Mouse (Mus musculus): ENCODE measurements around the gene Tmem104. TPM values are rescaled to one million over a fixed set of nuclear protein-coding genes. Genes with fewer than 3 reads are reported as not detected.

Gene Tmem104
- total and polyA plus RNA-seq, 2 experiments from 2014 or later, result 7.6 to 8.8 TPM

DNA sequence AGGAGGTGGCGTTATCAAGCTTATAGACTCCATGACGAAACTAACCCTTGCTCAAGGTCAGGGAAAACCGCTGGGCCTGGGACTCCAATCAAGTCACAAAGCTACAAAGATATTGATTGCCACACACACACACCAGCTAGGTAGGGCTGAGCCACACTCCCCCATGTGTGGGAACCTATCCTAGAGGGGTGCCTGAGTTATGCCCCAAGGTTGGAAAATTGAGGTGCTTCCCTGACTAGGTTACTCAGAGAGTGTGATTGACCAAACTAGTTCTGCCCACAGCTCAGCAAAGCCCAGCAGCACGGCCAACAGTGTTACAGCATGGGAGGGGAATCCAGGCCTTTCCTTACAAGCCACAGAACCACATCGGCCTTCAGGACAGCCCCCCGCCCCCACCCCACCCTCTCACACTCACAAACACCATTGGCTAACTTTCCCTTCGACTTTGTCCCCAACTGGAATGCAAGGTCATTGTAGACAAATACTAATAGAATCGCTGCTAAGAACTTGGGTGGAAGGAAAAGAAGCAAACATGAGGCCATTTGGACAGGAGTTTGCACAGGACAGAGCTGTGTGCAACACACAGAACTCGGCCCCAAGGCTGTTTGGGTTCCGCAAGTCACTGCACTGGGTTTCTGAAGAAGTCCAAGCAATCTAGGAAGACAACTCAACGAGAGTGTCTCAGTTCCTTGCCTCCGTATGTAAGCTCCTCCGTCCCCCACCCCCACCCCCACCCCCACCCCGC is 105.5 kb downstream of the Tmem104 start:
- DNase-seq (no peak), ATAC-seq (no peak)
- Histone ChIP-seq H3K27me3 (ENCODE audit: insufficient read depth, low read length) (no peaks in the 10 kb centered on the region), H3K9ac (no peak overlapping the region), H3K4me2 (ENCODE audit: low read depth) (no peak overlapping the region), H3K9me3 (ENCODE audit: low read length) (no peaks in the 10 kb centered on the region), H3K4me3 (ENCODE audit: low read depth, low read length) (no peak overlapping the region), H3K27ac (ENCODE audit: low read depth, low read length) (no peak overlapping the region), H3K36me3 (ENCODE audit: insufficient read depth) (no peaks in the 10 kb centered on the region), H3K4me1 (ENCODE audit: insufficient read depth) (peaks cover 5% of the 10 kb centered on the region)
- 74% methylated on average over 14 of the region's 14 CpGs for WGBS
- TF ChIP-seq CTCF (IDR thresholded peaks at IDR 0.05; ENCODE audit: low read depth), result no peak

DNA sequence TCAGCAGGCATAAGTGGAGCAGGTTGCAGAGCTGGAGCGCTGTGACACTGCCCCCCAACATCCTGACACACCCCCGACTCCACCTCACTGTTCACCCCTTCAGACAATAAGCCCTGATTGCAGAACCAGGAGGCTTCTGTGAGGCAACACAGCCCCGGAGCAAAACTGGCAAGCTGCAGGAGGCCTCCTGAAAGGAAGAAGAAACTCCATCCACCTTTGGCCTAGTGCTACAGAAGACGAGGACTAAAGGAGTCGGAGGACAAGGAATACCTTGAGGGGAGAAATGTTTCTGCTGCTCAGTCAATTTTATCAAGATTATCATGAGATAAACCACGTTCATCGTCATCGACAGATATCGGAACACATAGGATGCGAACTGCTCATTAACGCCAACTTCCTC is 108.7 kb downstream of the Tmem104 start:
- no peaks in the 10 kb centered on the region for H3K36me3 ChIP-seq (ENCODE audit: insufficient read depth)
- H3K27ac ChIP-seq (ENCODE audit: low read depth, low read length), result no peak overlapping the region
- WGBS, result 89% methylated on average over 11 of the region's 11 CpGs
- no peaks in the 10 kb centered on the region for H3K27me3 ChIP-seq (ENCODE audit: insufficient read depth, low read length)
- no peak for TF ChIP-seq CTCF (IDR thresholded peaks at IDR 0.05; ENCODE audit: low read depth)
- H3K9ac ChIP-seq, result no peak overlapping the region
- DNase-seq (no peak), ATAC-seq (no peak)
- H3K4me3 ChIP-seq (ENCODE audit: low read depth, low read length), result no peak overlapping the region
- no peaks in the 10 kb centered on the region for H3K9me3 ChIP-seq (ENCODE audit: low read length)
- no peak overlapping the region for H3K4me2 ChIP-seq (ENCODE audit: low read depth)
- H3K4me1 ChIP-seq (ENCODE audit: insufficient read depth), result peaks cover 5% of the 10 kb centered on the region

Small RNA genes lying within 50 kb of the gene (microRNA-seq; reads per million reads assigned to microRNA genes)
- 0 reads per million in 2 experiments for gene Gm25837

Other genes starting within 250 kb of the Tmem104 start
- gene Cd300c, start 218.3 kb upstream of the Tmem104 start, total RNA-seq (2014; rRNA removed), result not detected in 2 replicates
- gene Cd300c, start 218.3 kb upstream of the Tmem104 start, polyA plus RNA-seq (2015; fragmentation: Nextera tagmentation; extraction: Ambion mirVana), result not detected in 2 replicates
- 0.10 TPM in 1 of 2 replicates, not detected in the other for gene Cd300ld, start 197.6 kb upstream of the Tmem104 start, total RNA-seq (2014; rRNA removed)
- gene Cd300ld, start 197.6 kb upstream of the Tmem104 start, polyA plus RNA-seq (2015; fragmentation: Nextera tagmentation; extraction: Ambion mirVana), result 0.06 TPM in 1 of 2 replicates, not detected in the other
- 1.5 TPM in 2 replicates for gene Cd300c2, start 185.6 kb upstream of the Tmem104 start, total RNA-seq (2014; rRNA removed)
- gene Cd300c2, start 185.6 kb upstream of the Tmem104 start, polyA plus RNA-seq (2015; fragmentation: Nextera tagmentation; extraction: Ambion mirVana), result 2.5 and 2.8 TPM in 2 replicates
- not detected in 2 replicates for gene Cd300ld2, start 171.3 kb upstream of the Tmem104 start, total RNA-seq (2014; rRNA removed)
- not detected in 2 replicates for gene Cd300ld2, start 171.3 kb upstream of the Tmem104 start, polyA plus RNA-seq (2015; fragmentation: Nextera tagmentation; extraction: Ambion mirVana)
- gene Cd300ld4, start 160.5 kb upstream of the Tmem104 start, total RNA-seq (2014; rRNA removed), result not detected in 2 replicates
- gene Cd300ld4, start 160.5 kb upstream of the Tmem104 start, polyA plus RNA-seq (2015; fragmentation: Nextera tagmentation; extraction: Ambion mirVana), result not detected in 2 replicates
- gene Cd300ld5, start 149.7 kb upstream of the Tmem104 start, total RNA-seq (2014; rRNA removed), result not detected in 2 replicates
- gene Cd300ld5, start 149.7 kb upstream of the Tmem104 start, polyA plus RNA-seq (2015; fragmentation: Nextera tagmentation; extraction: Ambion mirVana), result not detected in 2 replicates
- not detected in 2 replicates for gene Cd300ld3, start 139.1 kb upstream of the Tmem104 start, total RNA-seq (2014; rRNA removed)
- not detected in 2 replicates for gene Cd300ld3, start 139.1 kb upstream of the Tmem104 start, polyA plus RNA-seq (2015; fragmentation: Nextera tagmentation; extraction: Ambion mirVana)
- gene Cd300e, start 125.3 kb upstream of the Tmem104 start, total RNA-seq (2014; rRNA removed), result not detected in 2 replicates
- 0.09 TPM in 1 of 2 replicates, not detected in the other for gene Cd300e, start 125.3 kb upstream of the Tmem104 start, polyA plus RNA-seq (2015; fragmentation: Nextera tagmentation; extraction: Ambion mirVana)
- gene Rab37, start 96.1 kb upstream of the Tmem104 start, total RNA-seq (2014; rRNA removed), result 0.38 and 0.57 TPM in 2 replicates
- gene Rab37, start 96.1 kb upstream of the Tmem104 start, polyA plus RNA-seq (2015; fragmentation: Nextera tagmentation; extraction: Ambion mirVana), result 0.82 and 0.84 TPM in 2 replicates
- gene Cd300lf, start 53.5 kb upstream of the Tmem104 start, total RNA-seq (2014; rRNA removed), result 0.24 TPM in 1 of 2 replicates, not detected in the other
- gene Cd300lf, start 53.5 kb upstream of the Tmem104 start, polyA plus RNA-seq (2015; fragmentation: Nextera tagmentation; extraction: Ambion mirVana), result 0.05 and 0.18 TPM in 2 replicates
- 44.2 and 48.5 TPM in 2 replicates for gene Slc9a3r1, start 24.1 kb upstream of the Tmem104 start, total RNA-seq (2014; rRNA removed)
- gene Slc9a3r1, start 24.1 kb upstream of the Tmem104 start, polyA plus RNA-seq (2015; fragmentation: Nextera tagmentation; extraction: Ambion mirVana), result 68.4 and 73.9 TPM in 2 replicates
- 19.2 and 20.3 TPM in 2 replicates for gene Nat9, start 372 bp downstream of the Tmem104 start, total RNA-seq (2014; rRNA removed)
- 17.7 and 18.6 TPM in 2 replicates for gene Nat9, start 372 bp downstream of the Tmem104 start, polyA plus RNA-seq (2015; fragmentation: Nextera tagmentation; extraction: Ambion mirVana)
- gene Grin2c, start 79.8 kb downstream of the Tmem104 start, total RNA-seq (2014; rRNA removed), result 1.5 and 1.6 TPM in 2 replicates
- 0.35 and 0.48 TPM in 2 replicates for gene Grin2c, start 79.8 kb downstream of the Tmem104 start, polyA plus RNA-seq (2015; fragmentation: Nextera tagmentation; extraction: Ambion mirVana)
- 18.6 and 26.2 TPM in 2 replicates for gene Fdxr, start 89.6 kb downstream of the Tmem104 start, total RNA-seq (2014; rRNA removed)
- gene Fdxr, start 89.6 kb downstream of the Tmem104 start, polyA plus RNA-seq (2015; fragmentation: Nextera tagmentation; extraction: Ambion mirVana), result 14.0 and 16.4 TPM in 2 replicates
- 3.8 and 6.5 TPM in 2 replicates for gene Fads6, start 110.2 kb downstream of the Tmem104 start, total RNA-seq (2014; rRNA removed)
- gene Fads6, start 110.2 kb downstream of the Tmem104 start, polyA plus RNA-seq (2015; fragmentation: Nextera tagmentation; extraction: Ambion mirVana), result 0.47 and 0.48 TPM in 2 replicates
- gene Otop2, start 119.7 kb downstream of the Tmem104 start, total RNA-seq (2014; rRNA removed), result 0.15 TPM in 1 of 2 replicates, not detected in the other
- gene Otop2, start 119.7 kb downstream of the Tmem104 start, polyA plus RNA-seq (2015; fragmentation: Nextera tagmentation; extraction: Ambion mirVana), result 0.10 and 0.13 TPM in 2 replicates
- gene Ush1g, start 134.6 kb downstream of the Tmem104 start, total RNA-seq (2014; rRNA removed), result 0.23 and 0.33 TPM in 2 replicates
- 0.06 and 0.09 TPM in 2 replicates for gene Ush1g, start 134.6 kb downstream of the Tmem104 start, polyA plus RNA-seq (2015; fragmentation: Nextera tagmentation; extraction: Ambion mirVana)
- 0.31 and 0.48 TPM in 2 replicates for gene Otop3, start 147.2 kb downstream of the Tmem104 start, total RNA-seq (2014; rRNA removed)
- gene Otop3, start 147.2 kb downstream of the Tmem104 start, polyA plus RNA-seq (2015; fragmentation: Nextera tagmentation; extraction: Ambion mirVana), result 0.47 and 0.98 TPM in 2 replicates
- gene Hid1, start 180.3 kb downstream of the Tmem104 start, total RNA-seq (2014; rRNA removed), result 52.4 and 54.5 TPM in 2 replicates
- gene Hid1, start 180.3 kb downstream of the Tmem104 start, polyA plus RNA-seq (2015; fragmentation: Nextera tagmentation; extraction: Ambion mirVana), result 42.8 and 46.6 TPM in 2 replicates
- 43.0 and 45.8 TPM in 2 replicates for gene Cdr2l, start 194.4 kb downstream of the Tmem104 start, total RNA-seq (2014; rRNA removed)
- 14.4 and 16.9 TPM in 2 replicates for gene Cdr2l, start 194.4 kb downstream of the Tmem104 start, polyA plus RNA-seq (2015; fragmentation: Nextera tagmentation; extraction: Ambion mirVana)
- 82.1 and 86.1 TPM in 2 replicates for gene Mrpl58, start 216.3 kb downstream of the Tmem104 start, total RNA-seq (2014; rRNA removed)
- gene Mrpl58, start 216.3 kb downstream of the Tmem104 start, polyA plus RNA-seq (2015; fragmentation: Nextera tagmentation; extraction: Ambion mirVana), result 201 and 203 TPM in 2 replicates
- 339 and 418 TPM in 2 replicates for gene Atp5h, start 232.5 kb downstream of the Tmem104 start, total RNA-seq (2014; rRNA removed)
- gene Atp5h, start 232.5 kb downstream of the Tmem104 start, polyA plus RNA-seq (2015; fragmentation: Nextera tagmentation; extraction: Ambion mirVana), result 808 and 932 TPM in 2 replicates
- gene Kctd2, start 232.6 kb downstream of the Tmem104 start, total RNA-seq (2014; rRNA removed), result 31.7 TPM in 2 replicates
- 27.1 and 29.3 TPM in 2 replicates for gene Kctd2, start 232.6 kb downstream of the Tmem104 start, polyA plus RNA-seq (2015; fragmentation: Nextera tagmentation; extraction: Ambion mirVana)